Mouse (Mus musculus) cerebellum, adult (tissue): ENCODE results near the gene Serpinb9g.
"Not testable (repeated sequence)": the region's sequence is repeated elsewhere in the genome, so short reads cannot be mapped to it uniquely, and the experiment has no call there.

Experiments used
- ATAC-seq: cut with Nextera tagmentation; 2 replicates; pipeline ENCODE4 v1.9.2; 2017; ENCODE audit warnings: mild to moderate bottlenecking, moderate library complexity, mixed read lengths; ENCODE audit not compliant: insufficient number of reproducible peaks, low FRiP score, low TSS enrichment

Serpinb9g gene

DNA sequence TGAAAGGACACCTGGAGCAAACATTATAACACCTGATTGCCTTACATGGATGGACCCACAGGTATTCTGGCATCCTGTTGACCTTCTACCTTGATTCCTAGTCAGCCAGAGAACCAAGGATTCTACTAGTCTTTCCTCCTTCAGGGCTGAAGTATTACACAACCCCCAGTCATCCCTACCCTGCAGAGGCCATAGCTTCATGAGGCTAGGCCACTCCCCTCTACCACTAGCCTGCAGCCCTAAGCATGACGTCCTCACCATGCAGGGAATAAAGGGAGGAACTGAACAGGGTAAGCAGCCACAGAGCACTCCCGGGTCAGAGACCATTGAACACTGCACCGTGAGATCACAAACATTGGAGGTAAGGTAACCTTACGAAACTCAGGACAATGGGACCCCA, at the start of gene Serpinb9g:
Gene Serpinb9g, plus strand, starts transcription at position 301 of the 400 bp plus-strand sequence.
- ATAC-seq = not testable (repeated sequence)

DNA sequence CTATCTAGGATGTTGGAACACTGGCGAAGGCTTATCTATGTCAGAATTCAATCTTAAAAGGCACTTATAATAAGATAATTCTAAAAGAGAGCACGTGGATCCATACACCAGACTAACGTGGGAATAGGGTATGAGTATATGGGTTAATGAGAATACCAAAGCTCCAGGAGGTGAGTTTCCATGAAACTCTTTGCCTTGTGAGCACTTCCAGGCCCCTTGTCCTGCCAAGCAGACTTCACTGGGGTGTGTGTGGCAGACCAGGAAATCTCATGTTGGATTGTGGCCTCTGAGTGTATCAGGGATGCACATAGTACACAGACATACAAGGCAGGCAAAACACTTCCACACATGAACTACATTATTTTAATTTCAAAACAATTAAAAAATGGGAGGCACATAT, 718 bp upstream of the Serpinb9g start:
- ATAC-seq = not testable (repeated sequence)

DNA sequence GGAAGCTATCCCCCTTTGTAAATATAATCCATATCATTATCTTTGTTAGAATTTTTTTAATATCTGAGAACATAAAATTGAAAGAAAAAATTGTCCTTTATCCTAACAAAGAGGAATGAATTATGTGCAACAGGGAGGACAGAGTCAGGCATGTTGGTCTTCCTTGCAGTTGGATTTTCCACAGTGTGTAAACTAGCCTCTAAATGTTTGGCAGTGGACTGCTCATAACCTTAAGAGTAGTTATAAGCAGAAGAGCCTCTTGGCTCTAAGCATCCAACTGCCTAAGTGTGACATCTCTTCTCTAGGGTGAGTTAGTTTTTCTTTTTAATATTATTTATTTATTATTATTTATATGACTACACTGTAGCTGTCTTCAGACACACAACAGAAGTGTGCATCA, 40.0 kb downstream of the Serpinb9g start:
- no peak for ATAC-seq

DNA sequence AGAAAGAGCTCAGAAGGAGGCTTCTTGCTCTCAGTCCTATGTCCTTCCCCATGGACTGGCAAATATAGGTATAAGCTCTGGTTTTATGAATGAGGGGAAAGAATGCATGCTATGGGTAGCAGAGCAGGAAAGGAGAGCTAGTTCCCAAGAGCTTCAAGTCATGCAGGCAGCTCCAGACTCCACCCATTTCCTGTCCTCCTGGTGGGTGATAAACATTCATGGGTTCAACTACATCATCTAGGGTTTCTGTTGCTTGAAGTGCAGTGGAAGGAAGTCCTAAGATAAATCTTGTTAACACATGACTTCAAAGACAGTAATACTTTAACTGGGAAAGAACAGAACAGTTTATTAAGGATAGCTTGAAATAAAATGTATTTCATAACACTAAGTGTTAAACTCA, 48.2 kb downstream of the Serpinb9g start:
- ATAC-seq = no peak
